Comparison of ENCODE assay signal across 33 mouse cellular contexts in genomic region chr9:46235649-46236048, GRCm38 (mm10). TPM values are rescaled to one million over a fixed set of nuclear protein-coding genes. Genes with fewer than 3 reads are reported as not detected.
DNase-seq lines count a peak whose midpoint lies in the region; ATAC-seq and TF ChIP-seq lines count a peak whose summit lies in the region.
"Had no signal": no experiment of that assay in that cellular context is flagged by ENCODE, and none has a peak within 500 bp of the region (broad histone marks: within the 10 kb centered on the region; RNA-seq: fewer than 3 reads in every experiment).

No protein-coding gene starts in this region.

- H3K27me3 ChIP-seq in forebrain, embryonic 10.5 days (ENCODE audit: poor library complexity, severe bottlenecking) = peaks cover 17% of the 10 kb centered on the region
- 0 out of 2 replicates have a peak, but pooled peaks cover 6% of the 10 kb centered on the region for H3K27me3 ChIP-seq in forebrain, embryonic 13.5 days
- no peaks in the 10 kb centered on the region for H3K27me3 ChIP-seq in kidney, embryonic 14.5 days (ENCODE audit: control insufficient read depth, insufficient read depth, low read length)
- peaks cover 18% of the 10 kb centered on the region for H3K27me3 ChIP-seq in liver, embryonic 12.5 days (replicated peaks)
- no peaks in the 10 kb centered on the region for H3K27me3 ChIP-seq in small intestine, adult 2 months (ENCODE audit: control insufficient read depth, insufficient read depth, low read length)
- H3K27me3 ChIP-seq in hindbrain, postnatal 0 days (ENCODE audit: insufficient read depth, low read length) = no peaks in the 10 kb centered on the region
- H3K27me3 ChIP-seq: embryonic facial prominence, embryonic 12.5 days; limb, embryonic 13.5 days; lung, embryonic 15.5 days had no signal

- DNase-seq in forebrain, embryonic 10.5 days (ENCODE audit: extremely low spot score, low spot score) = no peak
- peak; percentile 54 to 56 for DNase-seq in kidney, postnatal 36 days
- DNase-seq in left cerebral cortex, postnatal 14 days (ENCODE audit: low spot score in 2 of 2) = no peak
- DNase-seq in hindbrain, postnatal 0 days (ENCODE audit: low spot score) = no peak
- DNase-seq: adrenal gland, postnatal 25 days; cerebellum, postnatal 10 days; gastrocnemius, adult 2 months; heart, postnatal 4 days; layer of hippocampus, postnatal 36 days; lung, postnatal 36 days; midbrain, embryonic 14.5 days; right cerebral cortex, postnatal 14 days; spleen, adult 18-20 months; thymus, postnatal 25 days had no signal

- TF ChIP-seq POLR2A in small intestine, adult 2 months (IDR thresholded peaks at IDR 0.05; ENCODE audit: low read depth, low read length) = no peak

- H3K4me1 ChIP-seq in forebrain, embryonic 10.5 days = peaks cover 14% of the 10 kb centered on the region
- H3K4me1 ChIP-seq in forebrain, embryonic 13.5 days = peaks cover 4% of the 10 kb centered on the region; the same call in 1 of the 2 replicates
- H3K4me1 ChIP-seq in kidney, embryonic 14.5 days (ENCODE audit: control insufficient read depth, insufficient read depth, low read length) = no peaks in the 10 kb centered on the region
- H3K4me1 ChIP-seq in liver, embryonic 12.5 days = peaks cover 25% of the 10 kb centered on the region
- peaks cover 40% of the 10 kb centered on the region for H3K4me1 ChIP-seq in small intestine, adult 2 months (ENCODE audit: control insufficient read depth, insufficient read depth, insufficient read length, low read length)
- H3K4me1 ChIP-seq in hindbrain, postnatal 0 days (ENCODE audit: insufficient read depth, low read length) = no peaks in the 10 kb centered on the region

- peak overlapping the region; percentile 46; the same call in 1 of the 2 replicates for H3K27ac ChIP-seq in forebrain, embryonic 10.5 days
- no peak overlapping the region for H3K27ac ChIP-seq in forebrain, embryonic 13.5 days
- no peak overlapping the region for H3K27ac ChIP-seq in kidney, embryonic 14.5 days (ENCODE audit: low read depth, low read length)
- 0 out of 2 replicates have a peak overlapping the region, but pooled peaks have one; percentile 18 for H3K27ac ChIP-seq in liver, embryonic 12.5 days
- H3K27ac ChIP-seq in small intestine, adult 2 months (ENCODE audit: insufficient read depth, low read depth, low read length) = peak overlapping the region; percentile 97
- H3K27ac ChIP-seq in hindbrain, postnatal 0 days = no peak overlapping the region
- H3K27ac ChIP-seq: embryonic facial prominence, embryonic 12.5 days; gastrocnemius, adult 2 months; heart, embryonic 10.5 days; hindbrain, embryonic 14.5 days; limb, embryonic 13.5 days; lung, embryonic 15.5 days had no signal

- H3K4me3 ChIP-seq in forebrain, embryonic 10.5 days = no peak overlapping the region
- no peak overlapping the region for H3K4me3 ChIP-seq in forebrain, embryonic 13.5 days
- H3K4me3 ChIP-seq in kidney, embryonic 14.5 days (ENCODE audit: low read length) = no peak overlapping the region
- H3K4me3 ChIP-seq in liver, embryonic 12.5 days = no peak overlapping the region
- H3K4me3 ChIP-seq in small intestine, adult 2 months (ENCODE audit: low read depth, low read length) = peak overlapping the region; percentile 53
- H3K4me3 ChIP-seq in hindbrain, postnatal 0 days (ENCODE audit: low read length) = no peak overlapping the region
- H3K4me3 ChIP-seq: embryonic facial prominence, embryonic 12.5 days; gastrocnemius, adult 2 months; heart, embryonic 10.5 days; limb, embryonic 13.5 days; lung, embryonic 15.5 days; megakaryocyte, embryonic 14.5 days had no signal

- no peaks in the 10 kb centered on the region for H3K9me3 ChIP-seq in forebrain, embryonic 10.5 days
- no peaks in the 10 kb centered on the region for H3K9me3 ChIP-seq in forebrain, embryonic 13.5 days (replicated peaks)
- no peaks in the 10 kb centered on the region for H3K9me3 ChIP-seq in kidney, embryonic 14.5 days (ENCODE audit: control insufficient read depth, low read length)
- H3K9me3 ChIP-seq in liver, embryonic 12.5 days (replicated peaks) = no peaks in the 10 kb centered on the region
- no peaks in the 10 kb centered on the region for H3K9me3 ChIP-seq in hindbrain, postnatal 0 days (ENCODE audit: low read length)
- H3K9me3 ChIP-seq: embryonic facial prominence, embryonic 12.5 days; heart, embryonic 10.5 days; limb, embryonic 13.5 days; lung, embryonic 15.5 days; megakaryocyte, embryonic 14.5 days had no signal

- WGBS in forebrain, embryonic 10.5 days = 52% methylated on average over 4 of the region's 4 CpGs
- 52% methylated on average over 4 of the region's 4 CpGs for WGBS in forebrain, embryonic 13.5 days
- 53% methylated on average over 4 of the region's 4 CpGs for WGBS in kidney, embryonic 14.5 days
- 45% methylated on average over 4 of the region's 4 CpGs for WGBS in liver, embryonic 12.5 days (ENCODE audit: insufficient replicate concordance)
- WGBS in small intestine, adult 2 months = 33% methylated on average over 4 of the region's 4 CpGs
- WGBS in hindbrain, postnatal 0 days = 68% methylated on average over 4 of the region's 4 CpGs

- H3K36me3 ChIP-seq in forebrain, embryonic 10.5 days (replicated peaks) = no peaks in the 10 kb centered on the region
- H3K36me3 ChIP-seq in forebrain, embryonic 13.5 days (ENCODE audit: poor library complexity, severe bottlenecking) = no peaks in the 10 kb centered on the region
- H3K36me3 ChIP-seq in kidney, embryonic 14.5 days (ENCODE audit: control insufficient read depth, insufficient read depth, low read length) = no peaks in the 10 kb centered on the region
- no peaks in the 10 kb centered on the region for H3K36me3 ChIP-seq in liver, embryonic 12.5 days
- H3K36me3 ChIP-seq in small intestine, adult 2 months (ENCODE audit: control insufficient read depth, insufficient read depth, low read length) = peaks cover 1% of the 10 kb centered on the region; the same call in 1 of the 2 replicates
- no peaks in the 10 kb centered on the region for H3K36me3 ChIP-seq in hindbrain, postnatal 0 days (ENCODE audit: insufficient read depth, low read length)
- H3K36me3 ChIP-seq: embryonic facial prominence, embryonic 12.5 days; heart, embryonic 10.5 days; limb, embryonic 13.5 days; lung, embryonic 15.5 days had no signal

- no peak overlapping the region for H3K9ac ChIP-seq in forebrain, embryonic 13.5 days
- H3K9ac ChIP-seq in kidney, embryonic 14.5 days (ENCODE audit: low read depth, low read length) = no peak overlapping the region
- H3K9ac ChIP-seq in liver, embryonic 12.5 days = no peak overlapping the region
- no peak overlapping the region for H3K9ac ChIP-seq in hindbrain, postnatal 0 days (replicated peaks; ENCODE audit: low read length)
- H3K9ac ChIP-seq: embryonic facial prominence, embryonic 12.5 days; hindbrain, embryonic 14.5 days; limb, embryonic 13.5 days; lung, embryonic 15.5 days had no signal

- TF ChIP-seq CTCF in small intestine, adult 2 months (IDR thresholded peaks at IDR 0.05; ENCODE audit: extremely low read depth, insufficient read length, insufficient replicate concordance, low read depth, low read length) = no peak
- no peak for TF ChIP-seq CTCF in hindbrain, postnatal 0 days (IDR thresholded peaks at IDR 0.05; ENCODE audit: low read depth)

- ATAC-seq in forebrain, embryonic 13.5 days = no peak
- ATAC-seq in kidney, embryonic 14.5 days (ENCODE audit: low FRiP score, low TSS enrichment) = no peak
- peak; percentile 69 for ATAC-seq in liver, embryonic 12.5 days
- no peak for ATAC-seq in hindbrain, postnatal 0 days
- ATAC-seq: forebrain, embryonic 14.5 days had no signal

- no peak overlapping the region for H3K4me2 ChIP-seq in forebrain, embryonic 13.5 days
- H3K4me2 ChIP-seq in kidney, embryonic 14.5 days (replicated peaks; ENCODE audit: low read depth, low read length) = no peak overlapping the region
- H3K4me2 ChIP-seq in liver, embryonic 12.5 days = no peak overlapping the region
- H3K4me2 ChIP-seq in hindbrain, postnatal 0 days (ENCODE audit: low read depth, low read length) = no peak overlapping the region
- H3K4me2 ChIP-seq: embryonic facial prominence, embryonic 12.5 days; hindbrain, embryonic 14.5 days; limb, embryonic 13.5 days; lung, embryonic 15.5 days had no signal

- intact Hi-C loops in left cerebral cortex, postnatal 14 days (cut with DNase I) = no loop called here

RNA-seq across cellular contexts. Expression of gene Apoc3, which starts 0.2 kb away (rescaled TPM):
- polyA plus RNA-seq in forebrain, embryonic 10.5 days (2016; fragmentation: Nextera tagmentation; extraction: Ambion mirVana) = not detected in 2 replicates
- polyA plus RNA-seq in forebrain, embryonic 13.5 days (2015; fragmentation: Nextera tagmentation; extraction: Ambion mirVana) = not detected in 2 replicates
- polyA plus RNA-seq in kidney, embryonic 14.5 days (2014; fragmentation: Nextera tagmentation; extraction: Ambion mirVana) = not detected in 2 replicates
- polyA plus RNA-seq in liver, embryonic 12.5 days (2016; fragmentation: Nextera tagmentation; extraction: Ambion mirVana) = 2.1 and 2.4 TPM in 2 replicates
- polyA plus RNA-seq in small intestine, adult 2 months (2012; rRNA removed) = 1,107 and 4,906 TPM in 2 replicates
- total RNA-seq in left cerebral cortex, postnatal 14 days (2021) = under 1 TPM in 1 of 2 experiments, not detected in 1; 0.92 TPM
- total RNA-seq in hindbrain, postnatal 0 days (2014; rRNA removed) = not detected in 2 replicates
- polyA plus RNA-seq in hindbrain, postnatal 0 days (2015; fragmentation: Nextera tagmentation; extraction: Ambion mirVana) = not detected in 2 replicates
- total RNA-seq: gastrocnemius, adult 2 months; gastrocnemius, postnatal 4 days; heart, postnatal 4 days; left cerebral cortex, postnatal 10 days had no signal
- polyA plus RNA-seq: brain, embryonic 14.5 days; embryonic facial prominence, embryonic 12.5 days; forebrain, embryonic 14.5 days; heart, embryonic 10.5 days; hindbrain, embryonic 14.5 days; limb, embryonic 13.5 days; lung, embryonic 15.5 days; midbrain, embryonic 14.5 days; neural tube, embryonic 11.5 days had no signal

RNA-seq across cellular contexts. Expression of gene Apoa4, which starts 4.8 kb away (rescaled TPM):
- not detected in 2 replicates for polyA plus RNA-seq in forebrain, embryonic 10.5 days (2016; fragmentation: Nextera tagmentation; extraction: Ambion mirVana)
- 1.1 TPM in 1 of 2 replicates, not detected in the other for polyA plus RNA-seq in forebrain, embryonic 13.5 days (2015; fragmentation: Nextera tagmentation; extraction: Ambion mirVana)
- polyA plus RNA-seq in kidney, embryonic 14.5 days (2014; fragmentation: Nextera tagmentation; extraction: Ambion mirVana) = not detected in 2 replicates
- polyA plus RNA-seq in liver, embryonic 12.5 days (2016; fragmentation: Nextera tagmentation; extraction: Ambion mirVana) = not detected in 2 replicates
- polyA plus RNA-seq in small intestine, adult 2 months (2012; rRNA removed) = 2,388 and 5,196 TPM in 2 replicates
- not detected for total RNA-seq in left cerebral cortex, postnatal 14 days (2021)
- total RNA-seq in hindbrain, postnatal 0 days (2014; rRNA removed) = not detected in 2 replicates
- not detected in 2 replicates for polyA plus RNA-seq in hindbrain, postnatal 0 days (2015; fragmentation: Nextera tagmentation; extraction: Ambion mirVana)
- total RNA-seq: adrenal gland, postnatal 25 days; gastrocnemius, adult 2 months; heart, postnatal 4 days; layer of hippocampus, adult 8-10 months; layer of hippocampus, postnatal 36 days; left cerebral cortex, postnatal 10 days had no signal
- polyA plus RNA-seq: embryonic facial prominence, embryonic 12.5 days; forebrain, embryonic 14.5 days; hindbrain, embryonic 14.5 days; midbrain, embryonic 14.5 days; neural tube, embryonic 11.5 days had no signal

RNA-seq across cellular contexts. Expression of gene Apoa1, which starts 7.3 kb away (rescaled TPM):
- 0.95 and 1.1 TPM in 2 replicates for polyA plus RNA-seq in forebrain, embryonic 10.5 days (2016; fragmentation: Nextera tagmentation; extraction: Ambion mirVana)
- polyA plus RNA-seq in forebrain, embryonic 13.5 days (2015; fragmentation: Nextera tagmentation; extraction: Ambion mirVana) = 1.2 and 5.4 TPM in 2 replicates
- polyA plus RNA-seq in kidney, embryonic 14.5 days (2014; fragmentation: Nextera tagmentation; extraction: Ambion mirVana) = 2.6 and 3.1 TPM in 2 replicates
- polyA plus RNA-seq in liver, embryonic 12.5 days (2016; fragmentation: Nextera tagmentation; extraction: Ambion mirVana) = 1,440 and 1,454 TPM in 2 replicates
- 3,178 and 15,923 TPM in 2 replicates for polyA plus RNA-seq in small intestine, adult 2 months (2012; rRNA removed)
- total RNA-seq in left cerebral cortex, postnatal 14 days (2021) = under 1 TPM in 1 of 2 experiments, not detected in 1; 0.57 TPM
- 1.6 TPM in 1 of 2 replicates, not detected in the other for total RNA-seq in hindbrain, postnatal 0 days (2014; rRNA removed)
- 3.4 and 4.5 TPM in 2 replicates for polyA plus RNA-seq in hindbrain, postnatal 0 days (2015; fragmentation: Nextera tagmentation; extraction: Ambion mirVana)
- total RNA-seq: gastrocnemius, adult 2 months; layer of hippocampus, postnatal 36 days had no signal

RNA-seq across cellular contexts. Expression of gene Apoa5, which starts 32.8 kb away (rescaled TPM):
- not detected in 2 replicates for polyA plus RNA-seq in forebrain, embryonic 10.5 days (2016; fragmentation: Nextera tagmentation; extraction: Ambion mirVana)
- polyA plus RNA-seq in forebrain, embryonic 13.5 days (2015; fragmentation: Nextera tagmentation; extraction: Ambion mirVana) = not detected in 2 replicates
- polyA plus RNA-seq in kidney, embryonic 14.5 days (2014; fragmentation: Nextera tagmentation; extraction: Ambion mirVana) = not detected in 2 replicates
- polyA plus RNA-seq in liver, embryonic 12.5 days (2016; fragmentation: Nextera tagmentation; extraction: Ambion mirVana) = 0.25 and 0.33 TPM in 2 replicates
- polyA plus RNA-seq in small intestine, adult 2 months (2012; rRNA removed) = 0.88 and 1.1 TPM in 2 replicates
- not detected for total RNA-seq in left cerebral cortex, postnatal 14 days (2021)
- 0.21 and 1.2 TPM in 2 replicates for total RNA-seq in hindbrain, postnatal 0 days (2014; rRNA removed)
- polyA plus RNA-seq in hindbrain, postnatal 0 days (2015; fragmentation: Nextera tagmentation; extraction: Ambion mirVana) = not detected in 2 replicates
- total RNA-seq: adrenal gland, postnatal 25 days; gastrocnemius, adult 2 months; heart, postnatal 4 days; layer of hippocampus, adult 8-10 months; layer of hippocampus, postnatal 36 days; left cerebral cortex, postnatal 10 days had no signal
- polyA plus RNA-seq: brain, embryonic 14.5 days; cortical plate, adult 2 months; embryonic facial prominence, embryonic 12.5 days; forebrain, embryonic 14.5 days; frontal cortex, adult 2 months; heart, embryonic 16.5 days; hindbrain, embryonic 14.5 days; limb, embryonic 13.5 days; lung, embryonic 15.5 days; midbrain, embryonic 14.5 days; neural tube, embryonic 11.5 days had no signal

RNA-seq across cellular contexts. Expression of gene Zpr1, which starts 37.2 kb away (rescaled TPM):
- polyA plus RNA-seq in forebrain, embryonic 10.5 days (2016; fragmentation: Nextera tagmentation; extraction: Ambion mirVana) = 70.9 and 76.7 TPM in 2 replicates
- 60.7 and 65.2 TPM in 2 replicates for polyA plus RNA-seq in forebrain, embryonic 13.5 days (2015; fragmentation: Nextera tagmentation; extraction: Ambion mirVana)
- polyA plus RNA-seq in kidney, embryonic 14.5 days (2014; fragmentation: Nextera tagmentation; extraction: Ambion mirVana) = 55.0 and 64.2 TPM in 2 replicates
- polyA plus RNA-seq in liver, embryonic 12.5 days (2016; fragmentation: Nextera tagmentation; extraction: Ambion mirVana) = 55.4 and 56.0 TPM in 2 replicates
- 6.4 and 11.2 TPM in 2 replicates for polyA plus RNA-seq in small intestine, adult 2 months (2012; rRNA removed)
- 10 to 100 TPM; 35.6 to 39.4 TPM for total RNA-seq in left cerebral cortex, postnatal 14 days (2021)
- total RNA-seq in hindbrain, postnatal 0 days (2014; rRNA removed) = 20.0 and 43.1 TPM in 2 replicates
- 45.7 and 47.3 TPM in 2 replicates for polyA plus RNA-seq in hindbrain, postnatal 0 days (2015; fragmentation: Nextera tagmentation; extraction: Ambion mirVana)

Comparison
In these comparisons a context has a peak if more than half of its experiments do, and no peak if none do; other contexts are left out.
1. H3K27ac ChIP-seq: peak in forebrain, embryonic 10.5 days (single experiment), liver, embryonic 12.5 days (single experiment) and small intestine, adult 2 months (single experiment); none in forebrain, embryonic 13.5 days (single experiment), kidney, embryonic 14.5 days (single experiment) and hindbrain, postnatal 0 days (single experiment).
2. DNase-seq: peak in kidney, postnatal 36 days (2 of 2); none in forebrain, embryonic 10.5 days (single experiment), left cerebral cortex, postnatal 14 days (0 of 2) and hindbrain, postnatal 0 days (single experiment).
3. RNA of gene Apoc3, which starts 0.2 kb away (polyA plus RNA-seq): 1,107 to 4,906 TPM in small intestine, adult 2 months; 2.1 to 2.4 TPM in liver, embryonic 12.5 days, not detected in hindbrain, postnatal 0 days, not detected in forebrain, embryonic 10.5 days, not detected in forebrain, embryonic 13.5 days and not detected in kidney, embryonic 14.5 days; every median in the first group is over 100 times any median in the second.
4. RNA of gene Apoa4, which starts 4.8 kb away (polyA plus RNA-seq): 2,388 to 5,196 TPM in small intestine, adult 2 months; 1.1 TPM in forebrain, embryonic 13.5 days, not detected in forebrain, embryonic 10.5 days, not detected in kidney, embryonic 14.5 days, not detected in liver, embryonic 12.5 days and not detected in hindbrain, postnatal 0 days; every median in the first group is over 1,000 times any median in the second.
5. RNA of gene Apoa1, which starts 7.3 kb away (polyA plus RNA-seq): 3,178 to 15,923 TPM in small intestine, adult 2 months and 1,440 to 1,454 TPM in liver, embryonic 12.5 days; 3.4 to 4.5 TPM in hindbrain, postnatal 0 days, 2.6 to 3.1 TPM in kidney, embryonic 14.5 days, 1.2 to 5.4 TPM in forebrain, embryonic 13.5 days and 0.95 to 1.1 TPM in forebrain, embryonic 10.5 days; every median in the first group is over 100 times any median in the second.